Mouse (Mus musculus) heart, embryonic 14.5 days (tissue): ENCODE data around the gene Nicn1. TPM values are rescaled to one million over a fixed set of nuclear protein-coding genes. Genes with fewer than 3 reads are reported as not detected.

Experiments used
- ATAC-seq: fragments of 200-750 bp; cut with Nextera tagmentation; 2 replicates; pipeline ENCODE4 v1.8.0; 2017; ENCODE audit warnings: low read depth, moderate TSS enrichment; ENCODE audit not compliant: insufficient number of reproducible peaks, insufficient read depth, low FRiP score
- H3K27ac ChIP-seq, 2 experiments: fragments of 200-500 bp in 1 of 2; fragments of 300-500 bp in 1 of 2; sonication (generic) in 1 of 2; replicated peaks in 1 of 2; 2 replicates each; pipeline ENCODE4 v1.5.1; 2012 to 2014; ENCODE audit warnings: low read depth in 2 of 2, low read length in 2 of 2, control low read depth in 1 of 2, mild to moderate bottlenecking in 1 of 2, mixed read lengths in 1 of 2; ENCODE audit not compliant: control insufficient read depth in 1 of 2, insufficient read depth in 1 of 2
- H3K27me3 ChIP-seq: fragments of 300-500 bp; sonication (generic); 2 replicates; pipeline ENCODE4 v1.6.1; 2014; ENCODE audit warnings: mild to moderate bottlenecking, low read length, control low read depth; ENCODE audit not compliant: control insufficient read depth, insufficient read depth
- H3K36me3 ChIP-seq: fragments of 300-500 bp; sonication (generic); 2 replicates; pipeline ENCODE4 v1.6.1; 2014; ENCODE audit warnings: mild to moderate bottlenecking, control low read depth, low read length, mixed read lengths; ENCODE audit not compliant: control insufficient read depth, insufficient read depth
- H3K4me1 ChIP-seq, 2 experiments: fragments of 200-500 bp in 1 of 2; fragments of 300-500 bp in 1 of 2; sonication (generic) in 1 of 2; 2 replicates each; pipeline ENCODE4 v1.6.1; 2012 to 2014; ENCODE audit warnings: low read length in 2 of 2, control low read depth in 1 of 2, mixed read lengths in 1 of 2; ENCODE audit not compliant: control insufficient read depth in 2 of 2, insufficient read depth in 2 of 2
- H3K4me2 ChIP-seq: fragments of 300-500 bp; sonication (generic); 2 replicates; pipeline ENCODE4 v1.6.1; 2014; ENCODE audit warnings: mild to moderate bottlenecking, low read length
- H3K4me3 ChIP-seq, 2 experiments: fragments of 200-500 bp in 1 of 2; fragments of 300-500 bp in 1 of 2; sonication (generic) in 1 of 2; 2 replicates each; pipeline ENCODE4 v1.5.1; 2012 to 2014; ENCODE audit warnings: low read length in 2 of 2, mild to moderate bottlenecking in 2 of 2, control low read depth in 1 of 2, low read depth in 1 of 2, moderate library complexity in 1 of 2; ENCODE audit not compliant: control insufficient read depth in 1 of 2, insufficient read depth in 1 of 2
- H3K9ac ChIP-seq: fragments of 300-500 bp; sonication (generic); 2 replicates; pipeline ENCODE4 v1.6.1; 2014; ENCODE audit warnings: mild to moderate bottlenecking, low read length
- H3K9me3 ChIP-seq: fragments of 300-500 bp; sonication (generic); 2 replicates; pipeline ENCODE4 v1.6.1; 2016; ENCODE audit warnings: low read length, control low read depth; ENCODE audit not compliant: control insufficient read depth
- WGBS: fragments of 180-500 bp; shearing (Covaris S2); extraction: QIAGEN DNeasy Blood & Tissue Kit; methylation state at CpG from one replicate; pipeline ENCODE4 v1.1.7; 2014; 5-methylcytosine and 5-hydroxymethylcytosine counted together
- polyA plus RNA-seq: library from polyadenylated mRNA; unstranded; fragments of >200 nt; fragmentation: Nextera tagmentation; extraction: Ambion mirVana; gene quantifications from 2 replicates; pipeline ENCODE4 v1.2.1, GENCODE M21; 2014

Nicn1 gene
- polyA plus RNA-seq, 1 experiment from 2014 or later: 29.1 TPM

GRCm38 (mm10) chr9:108344471-108344870 lies 54.2 kb downstream of the Nicn1 start:
- ATAC-seq: no peak
- H3K9me3 ChIP-seq: no peaks in the 10 kb centered on the region
- peaks cover 8 to 29% of the 10 kb centered on the region in 2 experiments for H3K4me1 ChIP-seq
- H3K9ac ChIP-seq: no peak overlapping the region
- H3K36me3 ChIP-seq: 0 out of 2 replicates have a peak, but pooled peaks cover 3% of the 10 kb centered on the region
- no peak overlapping the region for H3K4me3 ChIP-seq
- WGBS: 76% methylated on average over 4 of the region's 4 CpGs
- no peak overlapping the region for H3K4me2 ChIP-seq
- no peaks in the 10 kb centered on the region for H3K27me3 ChIP-seq
- no peak overlapping the region for H3K27ac ChIP-seq

Other genes with a start within 250 kb of the Nicn1 start
- gene Gmppb, start 241.2 kb upstream of the Nicn1 start, polyA plus RNA-seq: 17.4 and 18.8 TPM in 2 replicates
- gene Amigo3, start 237.3 kb upstream of the Nicn1 start, polyA plus RNA-seq: 2.0 and 2.1 TPM in 2 replicates
- not detected in 2 replicates for gene Mst1, start 210.0 kb upstream of the Nicn1 start, polyA plus RNA-seq
- gene Rnf123, start 207.1 kb upstream of the Nicn1 start, polyA plus RNA-seq: 37.2 and 37.9 TPM in 2 replicates
- gene Apeh, start 195.8 kb upstream of the Nicn1 start, polyA plus RNA-seq: 48.7 and 50.8 TPM in 2 replicates
- 0.09 and 0.16 TPM in 2 replicates for gene Bsn, start 100.0 kb upstream of the Nicn1 start, polyA plus RNA-seq
- gene Dag1, start 26.5 kb upstream of the Nicn1 start, polyA plus RNA-seq: 143 and 146 TPM in 2 replicates
- gene Amt, start 6.4 kb downstream of the Nicn1 start, polyA plus RNA-seq: 10.4 and 11.2 TPM in 2 replicates
- 229 and 289 TPM in 2 replicates for gene Rhoa, start 15.7 kb downstream of the Nicn1 start, polyA plus RNA-seq
- 36.5 and 39.4 TPM in 2 replicates for gene Tcta, start 15.7 kb downstream of the Nicn1 start, polyA plus RNA-seq
- 694 and 725 TPM in 2 replicates for gene Gpx1, start 48.5 kb downstream of the Nicn1 start, polyA plus RNA-seq
- gene Usp4, start 57.4 kb downstream of the Nicn1 start, polyA plus RNA-seq: 88.6 and 90.1 TPM in 2 replicates
- 0.43 TPM in 2 replicates for gene 1700102P08Rik, start 102.4 kb downstream of the Nicn1 start, polyA plus RNA-seq
- gene Ccdc36, start 138.1 kb downstream of the Nicn1 start, polyA plus RNA-seq: 0.73 and 0.88 TPM in 2 replicates
- gene BC048562, start 146.1 kb downstream of the Nicn1 start, polyA plus RNA-seq: not detected in 2 replicates
- 31.0 and 31.9 TPM in 2 replicates for gene Ccdc71, start 170.1 kb downstream of the Nicn1 start, polyA plus RNA-seq
- gene Klhdc8b, start 171.2 kb downstream of the Nicn1 start, polyA plus RNA-seq: 87.0 and 94.7 TPM in 2 replicates
- gene Lamb2, start 189.3 kb downstream of the Nicn1 start, polyA plus RNA-seq: 38.9 and 41.5 TPM in 2 replicates
- gene Usp19, start 200.2 kb downstream of the Nicn1 start, polyA plus RNA-seq: 54.4 and 57.0 TPM in 2 replicates
- gene Qars, start 217.3 kb downstream of the Nicn1 start, polyA plus RNA-seq: 62.8 and 78.8 TPM in 2 replicates
- 85.1 and 91.9 TPM in 2 replicates for gene Qrich1, start 226.4 kb downstream of the Nicn1 start, polyA plus RNA-seq